Mouse (Mus musculus) CH12.LX (cell line): ENCODE measurements around the gene Otud7b. TPM values are rescaled to one million over a fixed set of nuclear protein-coding genes. Genes with fewer than 3 reads are reported as not detected.

Experiments
- DNase-seq: peaks from one replicate; pipeline ENCODE4 v3.0.0-alpha.2; 2013; ENCODE audit errors: extremely low read depth
- H3K27ac ChIP-seq: 2 replicates; pipeline ENCODE4 v1.5.1; 2012; ENCODE audit warnings: low read depth, mild to moderate bottlenecking, control low read depth, moderate library complexity; ENCODE audit not compliant: insufficient read depth
- H3K27me3 ChIP-seq: replicated peaks from 2 replicates; pipeline ENCODE3; 2012; ENCODE audit warnings: inconsistent platforms
- H3K36me3 ChIP-seq, 2 experiments: replicated peaks in 1 of 2; 2 replicates each; pipeline versions ENCODE3 to v1.6.1; 2012; ENCODE audit warnings: inconsistent platforms in 1 of 2, low read length in 1 of 2, mild to moderate bottlenecking in 1 of 2, mixed read lengths in 1 of 2, moderate library complexity in 1 of 2; ENCODE audit not compliant: control insufficient read depth in 1 of 2, insufficient read depth in 1 of 2
- H3K4me1 ChIP-seq, 2 experiments: 2 replicates each; pipeline ENCODE4 v1.6.1; 2012; ENCODE audit warnings: inconsistent platforms in 1 of 2, moderate library complexity in 1 of 2; ENCODE audit not compliant: insufficient read depth in 2 of 2, control insufficient read depth in 1 of 2
- H3K4me2 ChIP-seq: 2 replicates; pipeline ENCODE4 v1.6.1; 2012; ENCODE audit warnings: low read depth, mild to moderate bottlenecking, control low read depth; ENCODE audit not compliant: poor library complexity, insufficient read depth, severe bottlenecking
- H3K4me3 ChIP-seq, 3 experiments: fragments of 150-350 bp in 1 of 3; sonication (generic) in 1 of 3; replicated peaks in 1 of 3; 2 replicates each; pipeline versions ENCODE3 to v1.5.1; 2011 to 2012; ENCODE audit warnings: low read depth in 2 of 3, low read length in 2 of 3, mild to moderate bottlenecking in 2 of 3, moderate library complexity in 2 of 3, control low read depth in 1 of 3, improper control_type of control experiment in 1 of 3, inconsistent platforms in 1 of 3, mixed read lengths in 1 of 3; ENCODE audit not compliant: poor library complexity in 1 of 3
- H3K79me2 ChIP-seq: replicated peaks from 2 replicates; pipeline ENCODE4 v1.6.1; 2012; ENCODE audit warnings: mild to moderate bottlenecking, moderate library complexity; ENCODE audit not compliant: control insufficient read depth, poor library complexity, insufficient read depth, severe bottlenecking; ENCODE audit errors: extremely low read depth
- H3K9ac ChIP-seq: 2 replicates; pipeline ENCODE4 v1.6.1; 2012; ENCODE audit warnings: low read depth, mild to moderate bottlenecking, control low read depth, moderate library complexity; ENCODE audit not compliant: insufficient read depth
- H3K9me3 ChIP-seq: replicated peaks from 2 replicates; pipeline ENCODE3; 2012; ENCODE audit warnings: low read length, inconsistent platforms, mixed read lengths
- BHLHE40 ChIP-seq: IDR thresholded peaks from 2 replicates; pipeline ENCODE4 v1.6.1; 2011; ENCODE audit warnings: mild to moderate bottlenecking, low read depth, low read length, improper control_type of control experiment
- CTCF ChIP-seq, 2 experiments: IDR thresholded peaks in 1 of 2; conservative IDR thresholded peaks in 1 of 2; 2 replicates each; pipeline ENCODE4 v1.5.1; 2011 to 2012; ENCODE audit warnings: low read depth in 2 of 2, low read length in 2 of 2, improper control_type of control experiment in 1 of 2, inconsistent platforms in 1 of 2, mild to moderate bottlenecking in 1 of 2, moderate library complexity in 1 of 2
- E2F4 ChIP-seq: IDR thresholded peaks from 2 replicates; pipeline ENCODE4 v1.6.1; 2011; ENCODE audit warnings: low read depth, low read length, improper control_type of control experiment; ENCODE audit not compliant: insufficient replicate concordance
- ELF1 ChIP-seq: IDR thresholded peaks from 2 replicates; pipeline ENCODE4 v1.6.1; 2014; ENCODE audit warnings: low read depth, mild to moderate bottlenecking, inconsistent platforms, low read length, improper control_type of control experiment
- EP300 ChIP-seq: IDR thresholded peaks from 2 replicates; pipeline ENCODE4 v1.6.1; 2011; ENCODE audit warnings: low read length, improper control_type of control experiment
- IRF4 ChIP-seq: IDR thresholded peaks from 2 replicates; pipeline ENCODE4 v1.6.1; 2014; ENCODE audit warnings: low read depth, mild to moderate bottlenecking, inconsistent platforms, low read length, improper control_type of control experiment
- KAT2A ChIP-seq: IDR thresholded peaks from 2 replicates; pipeline ENCODE4 v1.6.1; 2012; ENCODE audit warnings: low read length, improper control_type of control experiment, inconsistent platforms; ENCODE audit not compliant: insufficient replicate concordance
- MAZ ChIP-seq: IDR thresholded peaks from 2 replicates; pipeline ENCODE4 v1.6.1; 2012; ENCODE audit warnings: low read depth, mild to moderate bottlenecking, inconsistent platforms, low read length, improper control_type of control experiment, moderate library complexity
- MXI1 ChIP-seq: IDR thresholded peaks from 2 replicates; pipeline ENCODE4 v1.6.1; 2011; ENCODE audit warnings: mild to moderate bottlenecking, low read depth, low read length, improper control_type of control experiment
- POLR2A ChIP-seq: IDR thresholded peaks from 2 replicates; pipeline ENCODE4 v1.6.1; 2011; ENCODE audit warnings: low read depth, mild to moderate bottlenecking, improper control_type of control experiment, low read length
- POLR2AphosphoS2 ChIP-seq: IDR thresholded peaks from 2 replicates; pipeline ENCODE4 v1.6.1; 2011; ENCODE audit warnings: low read depth, low read length, improper control_type of control experiment
- RAD21 ChIP-seq: IDR thresholded peaks from 2 replicates; pipeline ENCODE4 v1.6.1; 2011; ENCODE audit warnings: low read depth, mild to moderate bottlenecking, low read length, improper control_type of control experiment, moderate library complexity
- SMC3 ChIP-seq: IDR thresholded peaks from 2 replicates; pipeline ENCODE4 v1.6.1; 2011; ENCODE audit warnings: low read depth, low read length, improper control_type of control experiment
- TCF12 ChIP-seq: IDR thresholded peaks from 2 replicates; pipeline ENCODE4 v1.6.1; 2014; ENCODE audit warnings: low read depth, mild to moderate bottlenecking, inconsistent platforms, low read length, improper control_type of control experiment
- ZMIZ1 ChIP-seq: IDR thresholded peaks from 2 replicates; pipeline ENCODE4 v1.6.1; 2012; ENCODE audit warnings: low read depth, mild to moderate bottlenecking, inconsistent platforms, low read length, improper control_type of control experiment
- dilution Hi-C: fragments of 300-500 bp; cut with MboI; formaldehyde crosslinking; loops from 2 replicates; pipeline ENCODE4 v1.14.3; 2020; ENCODE audit warnings: low sequenced_read_pairs; ENCODE audit not compliant: extremely low pct_unique_long_range_greater_than_20kb, extremely low pct_ligation_motif_present
- in situ Hi-C: fragments of 300-500 bp; cut with MboI; formaldehyde crosslinking; loops from 3 replicates; pipeline ENCODE4 v1.14.3; 2019; ENCODE audit warnings: low sequenced_read_pairs, low pct_ligation_motif_present, low pct_unique_long_range_greater_than_20kb, mixed read lengths
- polyA plus RNA-seq: library from polyadenylated mRNA; unstranded; fragments of >175 nt; gene quantifications from 2 replicates; pipeline ENCODE4 v1.2.1, GENCODE M21; 2012; ENCODE audit warnings: low read depth; ENCODE audit not compliant: insufficient read length
- total RNA-seq, 2 experiments: library from RNA; depleted of rRNA; stranded (reverse); fragments of 300-350 nt in 1 of 2; fragments of >200 nt in 1 of 2; gene quantifications; 2 replicates each; pipeline ENCODE4 v1.2.3; 2012 to 2014

The Otud7b gene
- total and polyA plus RNA-seq, 3 experiments, result 12.3 to 17.7 (median 14.9) TPM

- TF ChIP-seq ELF1 (no peak), KAT2A (no peak), MXI1 (no peak), BHLHE40 (no peak)
- peaks cover 16% of the 10 kb centered on the region for H3K79me2 ChIP-seq
- no peak overlapping the region for H3K9ac ChIP-seq
- H3K36me3 ChIP-seq, result peaks cover 7 to 31% of the 10 kb centered on the region in 2 experiments
- no peak for DNase-seq
- H3K9me3 ChIP-seq, result no peaks in the 10 kb centered on the region
- H3K27ac ChIP-seq, result no peak overlapping the region
- no peak overlapping the region for H3K4me2 ChIP-seq
- no peaks in the 10 kb centered on the region for H3K27me3 ChIP-seq
- in situ Hi-C loops (no loop called here), dilution Hi-C loops (no loop called here)
- peaks cover under 1 to 23% of the 10 kb centered on the region in 2 experiments for H3K4me1 ChIP-seq
- H3K4me3 ChIP-seq, result no peak overlapping the region
These were observed 64.3 kb downstream of the Otud7b start for GRCm38 (mm10) chr3:96168466-96169158.

- Histone ChIP-seq H3K36me3 (peaks cover 22 to 45% of the 10 kb centered on the region in 2 experiments), H3K9ac (no peak overlapping the region), H3K79me2 (peaks cover 32% of the 10 kb centered on the region), H3K4me1 (peaks cover 8 to 40% of the 10 kb centered on the region in 2 experiments), H3K4me2 (no peak overlapping the region), H3K27ac (no peak overlapping the region), H3K27me3 (no peaks in the 10 kb centered on the region), H3K4me3 (peak overlapping the region in 1 of 3 experiments; percentile 65), H3K9me3 (no peaks in the 10 kb centered on the region)
- no peak for DNase-seq
- in situ Hi-C loops, result no loop called here
- TF ChIP-seq ELF1 (no peak), KAT2A (no peak), SMC3 (no peak), ZMIZ1 (no peak), MAZ (no peak), POLR2AphosphoS2 (no peak), EP300 (no peak), E2F4 (no peak), IRF4 (no peak), MXI1 (no peak), BHLHE40 (no peak)
- dilution Hi-C loops, result no loop called here
These were observed 65.9 kb downstream of the Otud7b start for GRCm38 (mm10) chr3:96170276-96170675.

- in situ Hi-C loops, result no loop called here
These were observed 66.7 kb downstream of the Otud7b start for GRCm38 (mm10) chr3:96170976-96171545.

More at GRCm38 (mm10) chr3:96170976-96171545, 66.7 kb downstream of the Otud7b start:
- TF ChIP-seq RAD21 (no peak; the same call in 1 of the 2 replicates), CTCF (conservative IDR thresholded peaks at IDR 0.05 in 1 of 2, IDR thresholded peaks at IDR 0.05 in 1 of 2; ENCODE audit: low read depth in 2 of 2, low read length in 2 of 2) (peak in 1 of 2 experiments; percentile 11; a peak in 1 of 4 replicates), POLR2A (peak; percentile 35), TCF12 (no peak), IRF4 (0 out of 2 replicates have a peak, but pooled peaks have one; percentile 11)
- Histone ChIP-seq H3K9me3 (no peaks in the 10 kb centered on the region), H3K4me2 (peak overlapping the region; percentile 96), H3K79me2 (peaks cover 37% of the 10 kb centered on the region), H3K4me3 (peak overlapping the region; percentile 65 to 99 (median 96)), H3K36me3 (peaks cover 27 to 51% of the 10 kb centered on the region in 2 experiments), H3K27ac (no peak overlapping the region; the same call in 1 of the 2 replicates), H3K4me1 (peaks cover 8 to 43% of the 10 kb centered on the region in 2 experiments), H3K9ac (peak overlapping the region; percentile 98), H3K27me3 (no peaks in the 10 kb centered on the region)
- DNase-seq, result no peak
- dilution Hi-C loops, result no loop called here
